Mouse (Mus musculus) kidney, embryonic 16.5 days (tissue): ENCODE results near the gene Siah1b. TPM values are rescaled to one million over a fixed set of nuclear protein-coding genes. Genes with fewer than 3 reads are reported as not detected.

ENCODE experiments used
- ATAC-seq: fragments of 200-750 bp; cut with Nextera tagmentation; 2 replicates; pipeline ENCODE4 v1.8.0; 2017; ENCODE audit warnings: moderate TSS enrichment; ENCODE audit not compliant: low FRiP score, low TSS enrichment
- H3K27ac ChIP-seq: fragments of 300-500 bp; sonication (generic); 2 replicates; pipeline ENCODE4 v1.5.1; 2014; ENCODE audit warnings: low read length
- H3K27me3 ChIP-seq: fragments of 300-500 bp; sonication (generic); 2 replicates; pipeline ENCODE4 v1.6.1; 2014; ENCODE audit warnings: low read length, control low read depth, mixed read lengths; ENCODE audit not compliant: insufficient read depth
- H3K36me3 ChIP-seq: fragments of 300-500 bp; sonication (generic); 2 replicates; pipeline ENCODE4 v1.6.1; 2014; ENCODE audit warnings: low read length, control low read depth, mixed read lengths; ENCODE audit not compliant: insufficient read depth
- H3K4me1 ChIP-seq: fragments of 300-500 bp; sonication (generic); 2 replicates; pipeline ENCODE4 v1.6.1; 2014; ENCODE audit warnings: low read length, control low read depth, mixed read lengths; ENCODE audit not compliant: insufficient read depth
- H3K4me2 ChIP-seq: fragments of 300-500 bp; sonication (generic); replicated peaks from 2 replicates; pipeline ENCODE4 v1.6.1; 2014; ENCODE audit warnings: low read depth, low read length
- H3K4me3 ChIP-seq: fragments of 300-500 bp; sonication (generic); 2 replicates; pipeline ENCODE4 v1.5.1; 2014; ENCODE audit warnings: mild to moderate bottlenecking, low read length
- H3K9ac ChIP-seq: fragments of 300-500 bp; sonication (generic); replicated peaks from 2 replicates; pipeline ENCODE4 v1.6.1; 2014; ENCODE audit warnings: low read length
- H3K9me3 ChIP-seq: fragments of 300-500 bp; sonication (generic); 2 replicates; pipeline ENCODE4 v1.6.1; 2016; ENCODE audit warnings: low read length, control low read depth
- WGBS: fragments of 180-500 bp; shearing (Covaris S2); extraction: QIAGEN DNeasy Blood & Tissue Kit; methylation state at CpG from one replicate; pipeline ENCODE4 v1.1.7; 2014; 5-methylcytosine and 5-hydroxymethylcytosine counted together
- polyA plus RNA-seq: library from polyadenylated mRNA; unstranded; fragments of >200 nt; fragmentation: Nextera tagmentation; extraction: Ambion mirVana; gene quantifications from 2 replicates; pipeline ENCODE4 v1.2.1, GENCODE M21; 2015

Siah1b gene
- 27.8 and 31.8 TPM in 2 replicates for polyA plus RNA-seq

GRCm38 (mm10) chrX:164076040-164076775 is at the start of gene Siah1b:
Gene Siah1b, minus strand, starts transcription at chrX:164076493.
- H3K9me3 ChIP-seq: no peaks in the 10 kb centered on the region
- peaks cover 4% of the 10 kb centered on the region; the same call in 1 of the 2 replicates for H3K4me1 ChIP-seq
- H3K27me3 ChIP-seq: peaks cover 4% of the 10 kb centered on the region; the same call in 1 of the 2 replicates
- H3K4me2 ChIP-seq: peak within 1 kb of the TSS; percentile 66
- 24% methylated on average over 46 of the region's 54 CpGs for WGBS
- H3K4me3 ChIP-seq: peak within 1 kb of the TSS; percentile 64
- ATAC-seq: peak; percentile 98
- H3K9ac ChIP-seq: peak within 1 kb of the TSS; percentile 71
- 0 out of 2 replicates have a peak, but pooled peaks cover 3% of the 10 kb centered on the region for H3K36me3 ChIP-seq
- peak within 1 kb of the TSS; percentile 86 for H3K27ac ChIP-seq

DNA sequence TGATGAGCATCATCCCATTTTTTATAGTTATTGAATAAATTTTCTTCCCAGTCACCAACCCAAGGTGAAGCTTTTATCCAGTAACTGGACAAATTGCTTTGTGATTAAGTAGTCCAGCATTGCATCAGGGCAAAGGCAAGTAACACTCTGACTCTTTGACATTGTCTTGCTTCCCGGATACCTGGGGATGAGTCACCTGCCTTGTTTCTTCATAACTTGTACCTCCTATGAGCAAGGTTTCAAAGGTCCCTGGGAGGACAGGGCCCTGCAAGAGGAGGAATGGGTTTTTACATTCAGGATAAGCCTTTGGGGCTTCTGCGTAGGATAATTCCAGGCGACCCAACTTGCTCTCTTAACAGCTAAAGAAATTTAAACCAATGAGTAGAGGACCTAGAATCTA is 47.6 kb upstream of the Siah1b start:
- Histone ChIP-seq H3K9me3 (no peaks in the 10 kb centered on the region), H3K4me2 (no peak overlapping the region), H3K27me3 (peaks cover 8% of the 10 kb centered on the region; the same call in 1 of the 2 replicates), H3K4me1 (no peaks in the 10 kb centered on the region), H3K27ac (no peak overlapping the region), H3K9ac (no peak overlapping the region), H3K4me3 (no peak overlapping the region), H3K36me3 (no peaks in the 10 kb centered on the region)
- 92% methylated on average over 3 of the region's 3 CpGs for WGBS
- ATAC-seq: no peak

DNA sequence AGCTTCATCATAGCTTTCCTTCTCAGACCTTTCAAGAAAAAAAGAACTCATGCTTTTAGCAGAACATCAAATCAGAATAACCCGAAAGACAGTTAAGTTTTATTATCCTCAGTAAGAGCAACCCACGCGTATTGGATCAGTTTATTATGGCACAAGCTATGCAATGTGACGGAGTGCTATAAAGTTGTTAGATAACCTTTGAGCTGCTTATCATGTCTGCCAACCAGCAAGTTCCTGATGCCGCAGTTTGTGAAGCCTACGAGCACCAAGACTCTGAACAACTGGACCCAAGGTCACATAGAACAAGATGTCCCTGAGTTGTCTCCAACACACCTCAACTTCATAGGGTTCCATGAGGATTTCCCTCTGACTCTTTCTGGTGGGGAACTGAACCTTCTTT is 37.5 kb upstream of the Siah1b start:
- Histone ChIP-seq H3K9ac (no peak overlapping the region), H3K27me3 (peaks cover 7% of the 10 kb centered on the region; the same call in 1 of the 2 replicates), H3K4me3 (no peak overlapping the region), H3K4me2 (no peak overlapping the region), H3K36me3 (no peaks in the 10 kb centered on the region), H3K4me1 (no peaks in the 10 kb centered on the region), H3K9me3 (no peaks in the 10 kb centered on the region), H3K27ac (no peak overlapping the region)
- no peak for ATAC-seq
- WGBS: 74% methylated on average over 6 of the region's 6 CpGs

DNA sequence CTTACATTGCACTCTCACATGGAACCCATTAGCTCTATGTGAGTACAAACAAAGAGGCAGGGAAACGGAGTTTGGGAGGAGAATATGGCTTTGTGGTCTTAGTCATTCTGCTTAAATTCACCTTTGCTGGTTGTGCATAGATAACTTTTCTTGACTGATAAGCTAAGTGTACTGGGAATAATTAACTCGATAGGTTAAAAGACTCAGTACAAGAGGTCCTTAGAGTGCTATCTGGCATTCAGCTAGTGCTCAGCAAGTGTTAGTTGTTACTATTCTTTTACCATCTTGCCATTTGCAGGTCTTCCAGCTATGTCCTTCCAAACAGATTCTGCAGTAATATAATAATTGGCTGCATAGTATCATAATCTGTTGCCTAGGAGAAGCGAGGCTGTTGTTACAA is 34.9 kb upstream of the Siah1b start:
- WGBS: 83% methylated on average over 3 of the region's 3 CpGs
- no peaks in the 10 kb centered on the region for H3K36me3 ChIP-seq
- no peak overlapping the region for H3K27ac ChIP-seq
- H3K4me1 ChIP-seq: no peaks in the 10 kb centered on the region
- no peak overlapping the region for H3K9ac ChIP-seq
- no peak for ATAC-seq
- H3K9me3 ChIP-seq: no peaks in the 10 kb centered on the region
- H3K4me3 ChIP-seq: no peak overlapping the region
- H3K27me3 ChIP-seq: peaks cover 10% of the 10 kb centered on the region; the same call in 1 of the 2 replicates
- no peak overlapping the region for H3K4me2 ChIP-seq

DNA sequence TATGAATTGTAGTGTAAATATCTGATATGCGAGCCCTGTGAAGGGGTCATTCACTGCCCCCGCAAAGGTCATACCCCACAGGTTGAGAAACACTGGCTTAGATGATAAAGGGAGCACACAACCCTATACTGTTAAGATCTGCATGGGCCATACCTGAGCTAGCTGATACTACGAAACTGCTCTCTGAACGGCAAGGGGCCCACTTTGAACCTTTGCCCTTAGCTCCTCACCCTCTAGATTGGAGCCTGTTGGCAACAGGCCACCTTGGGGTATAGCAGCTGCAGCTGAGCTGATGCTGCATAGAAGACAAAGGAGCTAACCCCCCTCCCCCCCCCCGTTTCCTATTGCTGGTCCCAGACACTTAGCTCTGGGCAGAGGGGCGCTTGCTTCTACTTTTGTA is 26.4 kb upstream of the Siah1b start:
- ATAC-seq: no peak
- Histone ChIP-seq H3K9me3 (no peaks in the 10 kb centered on the region), H3K36me3 (no peaks in the 10 kb centered on the region), H3K4me2 (no peak overlapping the region), H3K9ac (no peak overlapping the region), H3K4me3 (no peak overlapping the region), H3K27me3 (peaks cover 14% of the 10 kb centered on the region; the same call in 1 of the 2 replicates), H3K27ac (no peak overlapping the region), H3K4me1 (no peaks in the 10 kb centered on the region)
- 73% methylated on average over 6 of the region's 6 CpGs for WGBS

GRCm38 (mm10) chrX:164102198-164102597 is 25.9 kb upstream of the Siah1b start:
- no peaks in the 10 kb centered on the region for H3K4me1 ChIP-seq
- no peak overlapping the region for H3K4me3 ChIP-seq
- no peak overlapping the region for H3K9ac ChIP-seq
- no peak for ATAC-seq
- 83% methylated on average over 7 of the region's 7 CpGs for whole genome bisulfite sequencing
- no peak overlapping the region for H3K27ac ChIP-seq
- H3K27me3 ChIP-seq: peaks cover 13% of the 10 kb centered on the region; the same call in 1 of the 2 replicates
- no peak overlapping the region for H3K4me2 ChIP-seq
- H3K9me3 ChIP-seq: no peaks in the 10 kb centered on the region
- no peaks in the 10 kb centered on the region for H3K36me3 ChIP-seq

DNA sequence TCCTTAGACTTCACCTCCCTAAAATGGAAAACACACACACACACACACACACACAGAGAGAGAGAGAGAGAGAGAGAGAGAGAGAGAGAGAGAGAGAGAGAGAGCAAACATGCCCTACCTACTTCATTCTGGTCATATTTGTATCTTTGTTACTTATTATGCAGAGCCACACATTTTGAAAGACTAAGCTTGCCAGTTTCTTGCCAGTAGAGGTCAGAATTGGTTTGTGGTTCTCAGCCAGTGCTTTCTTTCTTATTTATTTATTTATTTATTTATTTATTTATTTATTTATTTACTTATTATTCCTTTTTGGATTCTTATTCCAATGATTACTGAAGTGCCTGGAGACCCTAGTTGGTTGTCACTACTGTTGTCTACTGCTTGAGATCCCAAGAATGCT is 25.2 kb upstream of the Siah1b start:
- Histone ChIP-seq H3K9me3 (no peaks in the 10 kb centered on the region), H3K36me3 (no peaks in the 10 kb centered on the region), H3K27me3 (peaks cover 13% of the 10 kb centered on the region; the same call in 1 of the 2 replicates), H3K9ac (no peak overlapping the region), H3K27ac (no peak overlapping the region), H3K4me1 (no peaks in the 10 kb centered on the region), H3K4me2 (no peak overlapping the region), H3K4me3 (no peak overlapping the region)
- ATAC-seq: no peak

GRCm38 (mm10) chrX:164095838-164096237 is 19.5 kb upstream of the Siah1b start:
- WGBS: 82% methylated on average over 2 of the region's 2 CpGs
- no peak overlapping the region for H3K4me2 ChIP-seq
- H3K36me3 ChIP-seq: no peaks in the 10 kb centered on the region
- H3K27ac ChIP-seq: no peak overlapping the region
- no peak overlapping the region for H3K4me3 ChIP-seq
- no peaks in the 10 kb centered on the region for H3K4me1 ChIP-seq
- no peaks in the 10 kb centered on the region for H3K9me3 ChIP-seq
- no peak for ATAC-seq
- H3K9ac ChIP-seq: no peak overlapping the region
- peaks cover 14% of the 10 kb centered on the region; the same call in 1 of the 2 replicates for H3K27me3 ChIP-seq

- Histone ChIP-seq H3K36me3 (no peaks in the 10 kb centered on the region), H3K4me3 (no peak overlapping the region), H3K9me3 (no peaks in the 10 kb centered on the region), H3K27ac (no peak overlapping the region), H3K27me3 (peaks cover 15% of the 10 kb centered on the region; the same call in 1 of the 2 replicates), H3K9ac (no peak overlapping the region), H3K4me1 (no peaks in the 10 kb centered on the region), H3K4me2 (no peak overlapping the region)
- WGBS: 86% methylated on average over 5 of the region's 5 CpGs
- no peak for ATAC-seq
These were observed 17.1 kb upstream of the Siah1b start for GRCm38 (mm10) chrX:164093435-164093834.
